Mouse (Mus musculus) brain, embryonic 14.5 days (tissue): ENCODE measurements at regions not wholly inside any gene's neighbourhood (a gene's known extent, or its start where the extent isn't known, plus 50 kb on each side); places are given as distances from the start of the nearest gene placed in this dataset.

Experiments used
- DNase-seq: peaks from one replicate; pipeline ENCODE4 v3.0.0-alpha.2; 2011; ENCODE audit warnings: low read depth
- CTCF ChIP-seq: fragments of 200-500 bp; IDR thresholded peaks from 2 replicates; pipeline ENCODE4 v1.5.1; 2012; ENCODE audit warnings: inconsistent platforms, mild to moderate bottlenecking, moderate library complexity, borderline replicate concordance; ENCODE audit not compliant: insufficient read depth, insufficient read length; ENCODE audit errors: extremely low read depth
- POLR2A ChIP-seq: fragments of 200-500 bp; IDR thresholded peaks from 2 replicates; pipeline ENCODE4 v1.6.1; 2012; ENCODE audit warnings: mild to moderate bottlenecking, inconsistent platforms, borderline replicate concordance; ENCODE audit not compliant: poor library complexity, insufficient read depth, insufficient read length, severe bottlenecking; ENCODE audit errors: extremely low read depth

GRCm38 (mm10) chr12:107181291-107181690 is 307.1 kb upstream of the 3110018I06Rik start:
- peak; percentile 40 for DNase-seq
- TF ChIP-seq CTCF (no peak), POLR2A (no peak)

- no peak for DNase-seq
- no peak for TF ChIP-seq POLR2A
Measured at GRCm38 (mm10) chr12:107182091-107182655, 306.3 kb upstream of the 3110018I06Rik start.

- no peak for TF ChIP-seq POLR2A
- TF ChIP-seq CTCF, result no peak
- DNase-seq, result peak; percentile 51
Measured at GRCm38 (mm10) chr12:107183283-107183682, 305.1 kb upstream of the 3110018I06Rik start.

- DNase-seq, result peak; percentile 75
- no peak for TF ChIP-seq CTCF
- TF ChIP-seq POLR2A, result no peak
Measured at GRCm38 (mm10) chr12:107184426-107184825, 304.0 kb upstream of the 3110018I06Rik start.

GRCm38 (mm10) chr12:107186361-107186760 is 302.1 kb upstream of the 3110018I06Rik start:
- DNase-seq, result no peak
- TF ChIP-seq CTCF (no peak), POLR2A (no peak)

- TF ChIP-seq POLR2A, result no peak
- TF ChIP-seq CTCF, result no peak
- no peak for DNase-seq
Measured at GRCm38 (mm10) chr12:107188055-107188454, 300.4 kb upstream of the 3110018I06Rik start.

GRCm38 (mm10) chr12:107198389-107199018 is 289.9 kb upstream of the 3110018I06Rik start:
- no peak for TF ChIP-seq POLR2A
- TF ChIP-seq CTCF, result no peak
- no peak for DNase-seq

GRCm38 (mm10) chr12:107200903-107201302 is 287.5 kb upstream of the 3110018I06Rik start:
- no peak for DNase-seq
- TF ChIP-seq CTCF (no peak), POLR2A (no peak)

GRCm38 (mm10) chr12:107208826-107209225 is 279.6 kb upstream of the 3110018I06Rik start:
- peak; percentile 37 for DNase-seq

- DNase-seq, result peak; percentile 21
- TF ChIP-seq POLR2A, result no peak
- TF ChIP-seq CTCF, result no peak
Measured at GRCm38 (mm10) chr12:107212826-107213225, 275.6 kb upstream of the 3110018I06Rik start.

GRCm38 (mm10) chr12:107216119-107216518 is 272.3 kb upstream of the 3110018I06Rik start:
- TF ChIP-seq POLR2A (no peak), CTCF (no peak)
- peak; percentile 87 for DNase-seq

GRCm38 (mm10) chr12:107221276-107221970 is 267.0 kb upstream of the 3110018I06Rik start:
- DNase-seq, result peak; percentile 36
- TF ChIP-seq POLR2A (no peak), CTCF (no peak)

GRCm38 (mm10) chr12:107222106-107222505 is 266.3 kb upstream of the 3110018I06Rik start:
- no peak for TF ChIP-seq POLR2A
- no peak for TF ChIP-seq CTCF

More at GRCm38 (mm10) chr12:107222106-107222505, 266.3 kb upstream of the 3110018I06Rik start:
- DNase-seq, result no peak
